Mouse (Mus musculus) layer of hippocampus, postnatal 36 days (tissue): ENCODE data around the gene Ltn1. TPM values are rescaled to one million over a fixed set of nuclear protein-coding genes. Genes with fewer than 3 reads are reported as not detected.

Experiments used
- DNase-seq, 2 experiments: peaks; one replicate each; pipeline ENCODE4 v3.0.0; 2022
- total RNA-seq, 2 experiments: library from RNA; stranded (reverse); gene quantifications; 2 replicates each; pipeline ENCODE4 v1.2.3; 2021

The Ltn1 gene
- total RNA-seq: 10 to 100 TPM; 46.9 to 50.0 TPM

DNA sequence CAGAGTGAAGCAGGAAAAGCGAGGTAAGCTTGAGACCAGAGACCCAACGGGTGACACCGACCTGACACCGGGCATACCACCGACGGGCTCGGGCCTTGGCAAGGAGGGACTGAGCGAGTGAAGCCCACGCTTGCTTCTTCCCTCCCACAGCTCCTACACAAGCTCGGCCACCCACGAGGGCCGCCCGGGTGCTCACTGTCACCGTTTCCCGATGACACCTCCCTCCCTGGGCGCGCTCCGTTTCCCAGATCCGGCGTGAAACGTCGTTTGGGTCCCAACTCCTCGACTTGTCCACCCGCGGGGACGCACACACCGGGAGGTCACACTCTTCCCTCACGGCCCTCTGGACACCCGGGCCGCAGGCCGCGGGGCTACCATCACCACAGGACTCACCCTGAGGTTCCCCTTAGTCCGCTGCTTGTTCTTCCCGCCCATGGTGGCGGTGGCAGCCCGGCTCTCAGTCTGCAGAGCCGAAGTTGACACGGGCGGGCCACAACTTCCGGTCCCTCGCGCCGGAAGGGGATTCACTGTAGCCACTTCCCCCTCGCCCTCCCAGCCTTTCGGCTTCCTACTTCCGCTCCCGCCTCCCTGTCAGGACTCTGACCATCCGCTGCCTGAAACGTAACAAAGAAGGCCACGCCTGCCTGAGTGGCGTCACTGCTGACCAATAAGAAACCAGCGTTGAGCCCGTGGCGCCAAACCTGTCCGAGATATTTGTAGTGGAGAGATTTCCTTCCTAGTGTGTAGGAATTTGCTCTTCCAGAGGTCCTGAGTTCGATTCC lies at the start of gene Ltn1:
Ltn1 (minus strand) TSS at position 580 of the 782 bp plus-strand sequence.
- DNase-seq: peak; percentile 96 to 98

DNA sequence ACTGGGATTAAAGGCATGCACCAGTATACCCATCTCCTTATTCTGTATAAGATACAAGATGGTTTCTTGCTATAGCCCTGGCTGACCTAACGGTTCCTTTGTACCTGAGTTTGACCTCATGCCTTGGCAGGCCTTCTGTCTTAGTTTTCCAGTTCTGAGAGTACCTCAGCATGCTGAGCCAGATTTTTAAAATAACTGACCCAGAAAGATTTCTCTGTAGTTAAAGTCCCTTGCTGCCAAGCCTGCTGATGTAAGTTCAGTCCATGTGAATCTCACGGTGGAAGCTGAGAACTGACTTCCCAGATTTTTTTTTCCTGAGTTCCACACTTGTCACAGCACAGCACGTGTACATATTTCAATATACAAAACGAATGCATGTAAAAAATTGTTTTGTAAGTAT lies 38.2 kb upstream of the Ltn1 start:
- DNase-seq: no peak

DNA sequence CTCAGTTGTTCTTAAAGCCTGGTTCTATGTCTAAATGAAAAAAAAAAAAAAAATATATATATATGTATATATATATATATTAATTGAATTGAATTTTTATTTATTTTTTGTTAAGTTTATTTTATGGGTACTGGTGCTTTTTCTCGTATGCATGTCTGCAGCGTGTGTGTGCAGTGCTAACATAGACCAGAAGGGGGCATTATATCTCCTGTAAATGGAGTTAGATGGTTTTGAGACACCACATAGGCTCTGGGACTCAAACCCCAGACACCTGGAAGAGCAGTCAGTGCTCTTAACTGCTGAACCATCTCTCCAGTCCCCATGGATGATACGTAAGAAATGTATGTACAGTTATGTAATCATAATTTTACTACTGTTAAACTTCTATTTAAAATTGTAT lies 26.3 kb upstream of the Ltn1 start:
- DNase-seq: no peak

DNA sequence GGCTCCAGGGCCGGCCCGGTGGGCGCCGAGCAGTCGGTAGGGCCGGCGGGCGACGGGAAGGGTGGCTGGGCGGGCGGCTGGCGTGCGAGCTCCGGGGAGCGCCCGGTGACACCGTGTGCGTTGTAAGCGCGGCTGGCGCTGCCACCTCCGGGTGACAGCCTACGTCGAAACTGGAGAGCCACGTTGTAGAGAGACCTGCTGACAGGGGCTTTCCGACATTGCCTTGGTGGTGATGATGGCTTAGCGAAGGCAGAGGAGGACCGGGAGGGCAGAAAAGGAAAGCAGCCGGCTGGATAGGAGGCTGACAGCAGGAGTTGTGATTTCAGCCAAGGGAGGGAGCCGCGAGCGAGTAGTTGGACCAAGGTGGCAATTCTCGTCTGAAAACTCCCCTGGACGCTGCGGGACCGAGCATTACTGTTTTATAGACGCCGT lies 22.8 kb upstream of the Ltn1 start:
- no peak for DNase-seq

DNA sequence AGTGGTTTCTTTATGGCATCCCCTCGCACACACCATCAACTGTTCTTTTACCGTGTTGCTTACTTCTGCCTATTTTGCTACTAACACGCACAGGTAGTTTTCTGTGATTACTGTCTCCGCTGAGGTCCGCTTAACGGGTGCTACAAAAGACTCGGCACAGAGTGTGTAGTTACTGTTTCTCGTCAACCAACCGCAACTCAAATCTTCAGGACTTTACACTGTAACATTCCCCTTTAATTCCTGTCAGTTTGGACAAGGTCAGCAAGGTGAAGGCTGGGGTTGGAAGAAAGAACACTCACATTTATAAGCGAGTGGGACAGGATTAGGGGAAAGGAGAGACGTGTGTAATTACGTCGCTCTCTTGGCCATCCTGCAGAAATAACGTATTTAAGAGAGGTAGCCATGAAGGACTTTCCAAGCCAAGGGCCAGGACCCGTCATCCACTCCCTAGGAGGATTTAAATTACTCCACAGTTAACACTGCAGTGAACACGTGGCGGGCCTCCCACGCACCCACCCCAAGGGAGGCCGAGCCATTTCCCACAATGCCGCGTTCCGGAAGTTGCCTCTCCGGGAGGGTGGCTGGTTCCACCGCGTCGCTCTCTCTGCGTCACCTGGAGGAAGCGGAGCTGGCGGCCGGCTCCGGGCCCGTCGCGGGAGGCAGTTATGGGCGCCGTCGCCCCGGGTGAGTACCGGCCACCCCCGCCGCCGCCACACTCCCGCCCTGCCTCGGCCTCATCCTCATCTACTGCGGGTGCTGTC lies 22.2 kb upstream of the Ltn1 start, which contains the start of gene Usp16:
Usp16 (plus strand) TSS at position 285 of the 761 bp plus-strand sequence.
- DNase-seq: peak; percentile 95 to 97

DNA sequence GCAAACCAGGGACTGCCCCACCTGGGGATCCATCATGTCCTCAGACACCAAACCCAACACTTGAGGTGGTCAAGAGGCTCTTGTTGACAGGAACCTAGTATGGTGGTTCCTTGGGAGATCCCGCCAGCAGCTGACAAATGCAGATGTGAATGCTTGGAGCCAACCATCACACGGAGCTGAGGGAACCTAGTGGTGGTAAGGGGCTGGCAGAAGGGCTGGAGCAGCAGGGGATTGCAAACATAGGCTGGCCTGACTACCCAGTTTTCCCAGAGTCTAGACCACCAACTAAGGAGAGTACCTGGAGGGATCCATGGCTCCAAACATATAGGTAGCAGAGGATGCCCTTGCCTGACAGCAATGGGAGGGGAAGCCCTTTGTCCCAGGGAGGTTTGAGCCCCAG lies 20.8 kb upstream of the Ltn1 start:
- no peak for DNase-seq

DNA sequence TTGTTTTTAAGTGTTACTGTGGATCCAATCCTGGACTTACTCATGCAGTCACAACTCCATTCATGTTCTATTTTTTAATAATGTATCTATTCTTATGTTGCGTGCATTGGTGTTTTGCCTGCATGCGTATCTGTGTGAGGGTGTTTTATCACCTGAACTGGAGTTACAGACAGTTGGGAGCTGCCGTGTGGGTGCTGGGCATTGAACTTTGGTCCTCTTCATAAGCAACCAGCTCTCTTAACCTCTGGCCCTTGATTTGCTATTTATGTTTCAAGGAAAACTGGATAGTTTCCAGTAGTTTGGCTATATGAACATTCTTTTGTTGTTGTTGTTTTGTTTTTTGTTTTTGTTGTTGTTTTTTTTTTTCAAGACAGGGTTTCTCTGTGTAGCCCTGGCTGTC lies 13.1 kb upstream of the Ltn1 start:
- no peak for DNase-seq

DNA sequence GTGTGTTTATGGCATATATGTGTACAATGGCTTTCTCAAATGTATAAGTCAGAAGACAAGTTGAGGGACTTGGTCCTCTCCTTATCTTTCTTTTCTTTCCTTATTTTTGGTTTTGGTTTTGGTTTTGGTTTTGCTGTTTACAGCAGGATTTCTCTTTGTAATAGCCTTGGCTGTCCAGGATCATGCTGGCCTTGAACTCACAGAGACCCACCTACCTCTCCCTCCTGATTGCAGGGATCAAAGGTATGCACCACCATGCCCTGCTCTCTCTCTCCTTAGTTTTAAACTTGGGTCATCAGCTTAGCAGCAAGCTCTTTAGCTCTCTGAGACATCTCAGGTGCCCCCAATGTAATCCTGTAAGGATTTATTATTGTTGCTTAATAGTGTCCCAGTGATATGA lies 12.7 kb upstream of the Ltn1 start:
- DNase-seq: no peak

DNA sequence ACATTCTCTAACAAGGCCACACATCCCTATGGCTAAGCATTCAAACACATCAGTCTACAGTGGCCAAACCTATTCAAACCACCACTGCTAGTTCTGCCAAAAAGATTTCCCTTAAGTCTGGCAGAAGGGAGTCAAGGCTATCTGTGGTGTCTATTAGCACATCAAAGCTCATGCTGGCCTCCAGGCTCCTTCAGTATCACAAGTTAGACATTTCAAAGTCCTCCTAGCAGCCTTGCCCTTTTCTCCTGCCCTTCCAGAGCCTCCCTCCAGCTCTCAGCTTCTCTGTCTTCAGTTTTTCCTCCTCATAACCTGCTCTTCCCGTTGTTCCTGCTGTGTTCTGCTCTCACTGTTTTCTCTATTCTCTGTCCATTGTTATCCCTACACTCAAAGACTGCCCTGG lies 11.7 kb upstream of the Ltn1 start:
- DNase-seq: no peak

DNA sequence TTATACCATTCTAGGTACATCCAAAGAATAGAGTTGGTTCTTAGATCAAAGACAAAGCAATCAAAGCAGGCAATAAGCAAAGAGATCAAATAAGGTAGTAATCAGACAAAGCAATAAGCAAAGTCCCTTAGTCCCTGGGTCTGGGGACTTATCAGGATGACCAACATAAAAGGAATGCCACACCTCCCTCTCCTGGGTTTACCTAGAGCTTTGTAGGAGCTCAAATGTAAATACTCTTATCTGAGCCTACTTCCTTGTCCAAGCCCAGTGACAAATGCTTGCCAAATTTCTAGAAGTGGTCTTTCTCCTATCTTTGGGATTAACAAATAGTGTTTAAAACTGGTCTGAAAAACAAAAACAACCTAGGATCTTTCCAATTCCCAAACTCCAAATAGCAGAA lies 10.8 kb upstream of the Ltn1 start:
- no peak for DNase-seq

DNA sequence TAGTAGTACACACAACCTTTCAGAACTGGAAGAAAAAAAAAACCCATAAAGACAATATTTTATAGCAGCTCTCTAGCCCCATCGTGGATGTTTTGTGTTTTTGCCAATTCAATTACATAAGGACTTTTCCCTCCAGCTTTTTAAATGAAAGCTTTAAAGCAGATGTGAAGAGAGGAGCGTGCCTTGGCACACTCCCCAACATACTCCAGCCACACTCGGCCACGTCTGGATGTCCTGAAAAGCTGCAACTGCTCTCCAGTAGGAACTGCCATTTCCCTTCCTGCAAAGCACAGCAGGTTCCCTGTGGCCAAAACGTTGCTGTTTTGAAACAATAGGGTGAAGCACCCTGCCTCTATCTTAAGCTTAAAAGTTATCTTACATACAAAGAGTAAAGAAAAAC lies 9.9 kb upstream of the Ltn1 start:
- DNase-seq: no peak

DNA sequence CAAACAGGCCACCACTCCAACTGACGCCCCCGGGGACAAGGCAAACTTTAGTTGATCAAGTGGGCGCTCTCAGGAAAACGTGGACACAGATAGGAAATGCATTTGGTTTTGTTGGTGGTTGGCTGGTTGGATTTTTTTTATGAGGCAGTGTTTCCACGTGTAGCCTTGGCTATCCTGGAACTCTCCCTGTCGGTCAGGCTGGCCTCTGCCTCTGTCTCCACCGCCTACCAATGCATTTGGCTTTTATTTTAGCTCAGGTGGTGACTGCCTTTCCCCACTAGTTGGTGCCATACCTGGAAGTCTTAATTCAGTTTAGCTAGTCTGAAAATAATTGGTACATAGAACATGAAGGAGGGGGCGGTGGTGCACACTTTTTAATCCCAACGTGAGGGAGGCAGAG lies 8.7 kb upstream of the Ltn1 start:
- DNase-seq: no peak

DNA sequence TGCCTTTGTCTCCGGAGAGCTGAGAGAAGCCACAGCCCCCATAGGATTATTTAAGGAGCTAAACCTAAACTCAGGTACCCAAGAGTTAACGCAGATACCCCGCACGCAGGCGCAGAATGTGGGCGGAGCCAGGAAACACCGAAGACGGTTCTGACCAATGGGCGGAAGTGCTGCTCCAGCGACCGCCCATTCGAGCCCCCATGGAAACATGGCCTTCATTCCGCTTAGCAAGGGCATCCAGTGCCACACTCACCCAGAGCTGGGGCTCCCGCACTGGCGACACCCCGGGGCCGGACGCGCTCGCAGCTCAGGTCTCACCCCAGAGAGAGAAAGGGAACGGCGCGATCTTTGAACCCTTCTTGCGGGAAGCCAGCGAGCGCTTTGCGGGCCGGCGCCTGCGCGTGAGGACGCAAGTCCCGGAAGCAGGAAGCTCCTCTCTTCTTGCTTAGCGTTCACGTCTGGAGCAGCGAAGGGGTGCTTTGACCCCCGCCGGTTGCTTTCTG lies 7.8 kb upstream of the Ltn1 start, which contains the start of gene Rwdd2b:
Rwdd2b (minus strand) TSS at position 390 of the 503 bp plus-strand sequence.
- DNase-seq: peak; percentile 91 to 92

DNA sequence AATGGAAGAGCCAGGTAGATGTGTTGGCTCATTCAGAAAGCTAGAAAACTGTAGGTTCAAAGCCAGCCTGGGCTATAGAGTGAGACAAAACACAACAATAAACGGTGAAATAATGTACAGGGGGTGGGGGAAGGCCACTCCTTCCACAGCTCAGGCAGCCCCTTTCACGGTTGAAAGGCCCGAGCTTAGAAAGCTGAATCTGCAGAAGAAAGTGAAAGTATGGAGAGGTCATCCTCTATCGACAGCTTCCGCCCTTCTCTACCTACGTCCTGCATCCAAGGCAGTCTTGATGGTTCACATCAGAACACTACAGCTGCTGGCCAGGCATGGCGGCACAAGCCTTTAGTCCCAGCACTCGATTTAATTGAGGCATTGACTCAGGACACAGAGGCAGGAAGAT lies 6.3 kb upstream of the Ltn1 start:
- no peak for DNase-seq

DNA sequence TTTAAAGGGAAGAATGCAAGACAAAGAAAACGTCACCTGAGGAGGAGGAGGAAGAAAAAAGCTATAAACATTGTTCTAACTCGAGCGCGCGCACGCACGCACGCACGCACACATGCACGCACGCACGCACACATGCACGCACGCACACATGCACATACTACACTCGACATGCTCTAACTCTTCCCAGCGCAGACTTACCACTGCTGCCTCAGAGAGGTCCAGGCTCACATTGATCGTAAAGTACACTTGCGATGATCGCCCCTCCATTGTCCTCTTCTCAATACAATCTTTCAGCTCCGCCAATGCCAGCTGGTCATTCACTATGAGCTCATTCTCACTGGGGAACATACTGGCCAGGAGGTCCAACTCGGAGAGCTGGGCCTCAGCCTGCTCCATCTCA lies 4.7 kb upstream of the Ltn1 start:
- DNase-seq: no peak

DNA sequence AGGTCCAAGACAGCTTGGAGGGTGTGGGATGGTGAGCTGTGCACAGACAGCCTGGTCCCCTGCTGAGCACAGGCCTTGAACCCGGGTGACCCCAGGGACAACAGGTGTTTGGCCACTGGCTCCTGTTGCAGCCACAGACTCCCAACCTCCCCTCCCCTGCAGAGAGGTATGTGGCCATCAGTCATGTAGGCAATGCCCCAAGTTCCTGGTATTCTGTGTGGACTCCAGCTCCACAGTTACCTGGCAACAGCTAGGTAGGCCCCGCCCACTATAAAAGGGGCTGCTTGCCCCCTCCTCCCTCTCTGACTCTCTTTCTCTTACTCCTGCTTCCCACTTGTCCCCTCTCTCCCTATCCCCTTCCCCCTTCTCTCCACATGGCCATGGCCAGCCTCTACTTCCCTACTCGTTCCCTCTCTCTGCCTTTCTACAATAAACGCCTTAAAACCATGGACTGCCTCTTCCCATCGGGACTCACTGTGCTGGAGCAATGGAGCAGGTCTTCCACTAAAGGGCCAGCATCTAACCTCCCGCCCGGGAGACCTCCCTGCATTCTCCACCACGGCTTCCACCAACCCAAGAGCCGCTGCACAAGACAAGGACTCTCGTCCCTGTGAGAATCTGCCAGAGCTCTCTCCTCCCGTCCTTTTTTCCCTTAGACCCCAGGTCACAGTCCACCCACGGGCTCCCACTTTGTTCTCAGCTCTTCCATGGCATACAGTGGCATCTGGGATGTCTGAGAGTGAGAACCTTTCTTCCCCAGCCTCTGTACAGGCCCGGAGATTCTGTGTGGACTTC lies 3.2 kb upstream of the Ltn1 start:
- no peak for DNase-seq

DNA sequence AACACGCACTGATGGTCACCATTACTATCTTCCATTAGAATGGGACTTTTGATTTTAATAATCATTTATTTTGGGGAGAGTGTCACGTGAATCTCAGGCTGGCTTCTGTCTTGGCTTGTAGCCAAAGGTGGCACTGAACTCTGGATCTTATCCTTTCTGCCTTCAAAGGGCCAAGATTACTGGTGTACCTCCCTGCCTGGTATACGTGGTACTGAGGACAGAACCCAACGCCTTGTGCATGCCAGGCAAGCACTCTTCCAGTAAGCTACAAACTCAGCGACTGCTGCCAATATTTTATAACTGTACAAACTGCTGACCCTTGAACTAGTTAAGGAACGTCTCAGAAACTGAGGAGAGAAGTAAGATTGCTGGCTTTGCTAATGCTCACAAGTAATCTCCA lies 2.5 kb upstream of the Ltn1 start:
- DNase-seq: no peak

DNA sequence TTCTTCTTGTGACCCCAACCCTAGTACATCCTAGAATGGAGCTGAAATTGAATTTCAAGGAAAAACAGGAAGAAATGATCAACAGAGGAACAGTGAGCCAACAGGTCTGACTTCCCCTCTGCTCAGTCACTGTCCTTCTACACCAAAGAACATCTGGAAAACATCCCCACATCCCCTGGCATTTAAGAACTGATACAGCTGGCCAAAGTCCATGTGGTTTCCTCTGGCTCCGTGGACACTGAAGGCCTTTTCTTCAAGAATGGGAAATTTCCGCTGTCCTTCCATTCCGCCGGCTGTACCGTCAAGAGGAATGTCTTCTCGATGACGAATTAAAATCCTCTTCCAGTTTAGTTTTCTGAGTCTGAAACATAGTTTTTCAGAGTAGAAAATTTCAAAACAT lies 1.9 kb upstream of the Ltn1 start:
- DNase-seq: no peak

DNA sequence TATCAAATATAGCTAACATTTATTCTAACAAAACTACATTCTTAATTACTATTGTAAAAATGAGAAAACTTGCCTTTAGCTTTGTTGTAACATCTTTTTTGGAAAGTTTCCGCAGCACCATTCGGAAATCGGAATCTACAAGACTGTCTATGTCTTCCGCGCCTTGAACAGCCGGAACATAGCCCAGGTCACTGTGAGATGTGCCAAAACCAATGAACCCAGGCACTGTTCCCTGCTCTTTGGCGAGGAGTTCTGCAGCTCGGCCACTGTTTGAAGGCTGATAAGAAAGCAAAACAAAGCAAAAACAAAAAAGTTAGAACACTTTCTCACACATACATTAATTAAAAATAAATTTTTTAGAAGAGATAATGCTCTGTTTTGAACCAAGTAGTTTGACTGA lies 4.9 kb downstream of the Ltn1 start:
- DNase-seq: no peak

DNA sequence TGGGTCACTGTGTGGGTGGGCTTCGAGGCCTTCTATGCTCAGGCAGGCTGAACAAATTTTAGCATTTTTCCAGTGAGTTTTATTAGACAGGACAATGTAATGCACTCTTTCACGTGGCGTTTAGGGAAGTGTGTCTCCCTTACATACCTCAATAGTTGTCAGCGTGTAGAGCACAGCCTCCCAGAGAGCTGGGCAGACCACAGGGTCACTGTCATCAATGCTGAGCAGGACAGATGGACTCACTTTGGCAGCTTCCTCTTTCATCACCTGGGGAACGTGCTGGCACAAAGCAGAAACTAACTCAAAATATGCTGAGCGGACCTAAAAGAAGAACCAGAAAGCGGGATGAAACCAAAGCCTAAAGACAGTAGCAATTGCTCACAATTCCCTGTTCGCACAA lies 11.8 kb downstream of the Ltn1 start:
- no peak for DNase-seq

DNA sequence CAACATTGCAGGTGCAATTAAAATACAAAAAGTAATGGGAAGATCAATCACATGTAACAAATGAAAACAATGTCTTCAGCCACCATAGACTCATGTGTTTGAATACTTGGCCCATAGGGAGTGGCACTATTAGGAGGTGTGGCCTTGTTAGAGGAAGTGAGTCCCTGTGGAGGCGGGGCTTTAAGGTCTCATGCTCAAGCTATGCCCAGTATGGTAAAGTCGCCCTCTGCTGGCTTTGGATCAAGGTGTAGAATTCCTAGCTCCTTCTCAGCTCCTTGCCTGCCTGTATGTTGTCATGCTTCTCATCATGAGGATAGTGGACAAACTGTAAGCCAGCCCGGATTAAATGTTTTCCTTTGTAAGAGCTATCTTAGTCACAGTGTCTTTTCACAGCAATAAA lies 27.4 kb downstream of the Ltn1 start:
- DNase-seq: no peak

DNA sequence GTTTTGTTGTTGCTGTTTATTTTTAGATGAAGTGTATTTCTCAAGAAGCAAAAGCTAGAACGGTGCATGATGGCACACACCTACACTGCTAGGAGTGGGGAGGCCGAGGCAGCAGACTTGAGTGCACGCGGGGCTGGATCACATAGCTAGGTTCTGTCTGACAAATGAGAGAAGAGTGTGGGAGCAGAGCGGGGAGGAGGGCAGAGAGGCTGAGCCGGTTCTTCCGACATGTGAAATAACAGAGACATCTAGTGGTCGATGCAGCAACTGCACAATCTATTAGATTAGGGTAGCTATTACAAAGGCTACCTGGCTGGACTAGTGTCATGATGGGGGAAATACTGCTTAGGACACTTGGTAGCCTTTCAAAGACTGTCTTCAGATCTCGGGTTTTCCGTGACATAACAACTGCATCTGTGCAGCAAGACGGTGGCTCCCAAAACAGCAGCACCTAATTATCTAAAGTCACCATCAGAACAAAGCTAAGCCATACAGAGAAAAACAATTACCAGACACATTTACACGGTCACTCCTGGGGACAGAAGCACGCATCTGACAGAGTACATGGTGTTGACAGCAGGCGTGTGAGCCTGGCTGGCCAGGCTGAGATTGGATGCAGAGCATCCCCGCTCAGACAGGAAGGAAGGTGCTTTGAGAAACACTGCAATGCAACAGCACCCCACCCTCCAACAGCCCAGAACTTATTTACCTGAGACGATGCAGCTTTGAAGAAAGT lies 38.4 kb downstream of the Ltn1 start:
- DNase-seq: peak; percentile 40 to 45
